Mouse (Mus musculus) adrenal gland, postnatal 10 days (tissue): ENCODE measurements around the gene Cd300a. TPM values are rescaled to one million over a fixed set of nuclear protein-coding genes. Genes with fewer than 3 reads are reported as not detected.
A peak's percentile ranks its signal among the peaks of the same experiment; 100 is the strongest.

Experiments used
- DNase-seq: peaks from one replicate; pipeline ENCODE4 v3.0.0; 2021; ENCODE audit warnings: mixed read lengths
- total RNA-seq, 2 experiments: library from RNA; stranded (reverse); gene quantifications; 2 replicates each; pipeline ENCODE4 v1.2.3; 2021

The Cd300a gene
- total RNA-seq, 2 experiments from 2014 or later = 1.3 to 1.5 TPM

DNA sequence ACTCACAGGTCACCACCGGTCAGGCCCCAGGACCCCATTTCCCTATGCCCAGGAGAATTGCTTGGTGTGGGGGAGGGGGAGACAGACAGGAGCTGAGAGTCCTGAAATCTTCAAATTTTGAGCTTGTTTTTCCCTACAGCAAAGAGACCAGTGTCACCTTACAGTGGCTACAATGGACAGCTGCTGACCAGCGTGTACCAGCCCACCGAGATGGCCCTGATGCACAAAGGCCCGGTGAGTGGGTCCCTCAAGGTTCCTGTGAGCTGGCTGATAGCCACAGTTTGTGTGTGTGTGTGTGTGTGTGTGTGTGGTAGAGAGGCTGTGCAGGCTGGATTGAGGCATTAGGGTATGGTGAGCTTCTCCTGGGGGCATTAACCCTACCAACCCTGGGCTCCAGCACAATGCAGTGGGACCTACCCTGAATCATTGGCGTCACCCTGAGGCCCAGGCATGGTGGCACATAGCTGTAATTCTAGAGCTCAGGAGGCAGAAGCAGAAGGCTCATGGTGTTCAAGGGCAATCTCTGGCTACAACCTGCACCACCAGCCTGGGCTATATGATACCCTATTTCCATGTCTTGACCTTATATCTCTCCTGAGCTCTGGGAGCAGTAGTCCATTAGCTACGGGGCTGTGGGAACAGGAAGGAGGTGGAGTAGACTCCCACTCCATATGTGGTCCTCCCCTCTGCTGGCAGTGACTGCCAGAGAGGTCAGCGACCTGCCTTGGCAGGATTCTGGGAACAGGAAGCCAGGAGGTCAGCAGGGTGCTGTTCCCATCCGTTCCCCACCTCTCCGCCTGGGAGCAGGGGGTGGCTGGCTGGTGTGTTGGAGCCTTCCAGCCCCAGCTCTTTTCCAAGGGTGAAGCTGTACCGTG lies 23.1 kb upstream of the Cd300a start:
- peak; percentile 69 for DNase-seq

DNA sequence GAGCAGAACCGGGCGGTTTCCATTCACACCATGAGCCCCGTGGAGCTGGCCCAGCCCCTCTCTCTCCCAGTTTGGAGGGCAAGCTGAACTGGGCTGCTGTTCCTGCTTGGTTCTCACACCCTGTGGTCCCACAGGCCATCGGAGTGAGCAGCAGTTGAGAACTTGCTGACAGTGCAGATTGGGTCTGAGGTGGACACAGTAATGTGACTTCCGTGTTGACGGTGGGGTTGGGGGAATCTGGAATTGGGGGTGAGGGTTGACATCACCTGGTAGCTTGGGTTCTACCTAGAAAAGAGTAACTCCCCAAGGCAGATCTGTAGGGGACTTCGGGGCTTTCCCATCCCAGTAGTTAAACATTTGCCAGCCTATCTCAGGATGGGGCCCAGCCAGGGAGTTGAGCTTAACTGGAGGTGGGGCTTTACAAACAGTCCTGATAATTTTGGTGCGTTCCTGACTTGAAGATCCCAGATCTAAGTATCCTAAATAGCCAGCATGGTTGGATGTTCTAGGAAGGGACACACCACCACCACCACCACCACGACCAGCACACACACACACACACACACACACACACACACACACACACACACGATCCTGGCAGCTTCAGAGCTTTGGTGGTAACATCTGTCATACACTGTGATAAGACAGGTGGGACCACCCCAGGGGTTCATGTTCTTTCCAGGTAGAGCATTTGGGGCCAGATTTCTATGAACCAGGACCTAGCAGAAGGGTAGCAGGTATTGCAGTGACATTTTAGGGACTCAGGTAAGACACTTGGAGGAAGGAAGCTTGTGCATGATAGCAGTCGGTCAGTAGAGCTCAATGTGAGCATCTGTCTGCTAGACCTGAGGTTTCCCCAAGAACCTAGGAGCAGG lies 22.2 kb upstream of the Cd300a start:
- DNase-seq = no peak

DNA sequence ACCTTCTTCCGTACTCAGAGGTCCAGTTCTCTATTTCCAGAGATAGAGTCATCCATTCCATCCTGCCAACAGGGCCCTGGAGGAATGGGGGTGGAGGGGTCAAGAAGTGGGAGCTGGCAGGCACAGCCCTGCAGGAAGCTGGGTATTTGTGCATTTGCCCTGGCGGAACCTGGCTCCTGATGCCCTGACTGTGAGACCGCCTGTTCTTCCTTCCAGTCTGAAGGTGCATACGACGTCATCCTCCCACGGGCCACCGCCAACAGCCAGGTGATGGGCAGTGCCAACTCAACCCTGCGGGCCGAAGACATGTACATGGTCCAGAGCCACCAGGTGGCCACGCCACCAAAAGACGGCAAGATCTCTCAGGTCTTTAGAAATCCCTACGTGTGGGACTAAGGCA lies 21.6 kb upstream of the Cd300a start:
- DNase-seq = no peak

DNA sequence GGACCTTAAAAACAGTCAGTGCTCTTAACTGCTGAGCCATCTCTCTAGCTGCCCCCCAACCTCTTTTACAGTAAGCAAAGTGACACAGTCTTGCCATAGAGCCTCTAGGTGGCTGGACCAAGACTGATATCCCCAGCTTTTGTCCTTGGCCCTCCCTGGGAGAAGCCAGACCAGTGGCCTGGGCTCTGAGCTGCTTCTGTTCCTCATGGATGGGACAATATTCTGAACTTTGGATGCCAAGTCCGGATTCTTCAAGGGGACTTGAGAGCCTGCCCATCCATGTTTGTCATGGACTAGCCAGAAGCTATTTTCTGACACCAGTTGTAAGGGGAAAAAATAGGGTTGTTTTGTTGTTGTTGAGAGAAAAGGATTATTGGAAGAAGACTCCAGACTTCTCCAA lies 20.1 kb upstream of the Cd300a start:
- DNase-seq = no peak

DNA sequence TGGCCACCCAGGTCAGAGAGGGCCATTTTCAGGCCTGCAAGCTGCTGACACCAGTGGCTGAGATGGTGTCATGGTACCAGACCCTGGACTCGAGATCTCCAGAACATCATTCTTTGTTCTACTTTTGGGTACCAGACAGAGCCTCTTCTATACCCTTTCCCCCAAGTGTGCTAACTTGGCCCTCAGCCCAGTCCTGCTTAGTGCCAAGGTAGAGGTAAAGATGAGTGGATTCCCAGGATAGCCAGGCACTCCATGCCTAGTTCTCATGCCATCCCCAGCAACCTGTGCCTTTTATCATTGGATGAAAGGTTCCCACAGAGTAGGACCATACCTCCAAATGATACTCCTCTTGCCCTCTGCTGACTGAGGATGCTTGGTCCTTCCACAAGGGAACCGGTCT lies 18.3 kb upstream of the Cd300a start:
- no peak for DNase-seq

DNA sequence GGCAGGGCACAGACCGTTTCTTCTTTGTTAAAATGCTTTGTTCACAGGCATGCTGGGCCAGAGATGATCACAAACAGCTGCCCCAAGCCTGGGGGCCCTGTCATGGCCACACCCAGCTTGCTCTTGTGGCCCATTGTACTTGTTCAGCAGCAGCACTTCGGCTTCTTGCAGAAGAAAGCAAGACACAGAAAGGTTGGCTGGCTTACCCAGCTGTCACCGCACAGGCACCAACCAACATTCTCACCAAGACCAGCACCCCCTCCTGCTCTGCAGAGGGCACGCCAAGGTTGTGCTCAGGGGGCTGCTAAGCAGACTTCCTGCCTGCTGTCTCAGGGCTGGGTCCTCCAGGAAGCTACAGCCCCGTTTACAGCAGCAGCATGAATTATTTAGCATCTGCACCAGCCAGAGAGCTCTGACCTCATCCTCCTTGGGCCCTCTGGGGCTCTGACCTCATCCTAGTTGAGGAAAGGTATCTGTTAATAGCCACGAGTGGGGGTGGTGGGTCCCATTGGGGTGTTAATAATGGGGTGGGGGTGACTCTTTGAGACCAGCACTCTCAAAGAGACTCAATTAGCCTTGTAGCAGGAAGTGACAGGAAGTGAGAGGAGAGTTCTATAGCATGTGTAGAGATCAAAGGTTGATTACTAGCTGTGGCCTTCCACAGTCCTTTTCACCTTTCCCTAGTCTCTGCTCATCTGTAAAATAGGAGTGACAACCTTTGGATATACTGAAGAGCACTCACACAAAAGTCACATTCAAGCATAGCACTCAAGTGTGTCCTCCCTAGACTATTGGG lies 16.6 kb upstream of the Cd300a start:
- no peak for DNase-seq

DNA sequence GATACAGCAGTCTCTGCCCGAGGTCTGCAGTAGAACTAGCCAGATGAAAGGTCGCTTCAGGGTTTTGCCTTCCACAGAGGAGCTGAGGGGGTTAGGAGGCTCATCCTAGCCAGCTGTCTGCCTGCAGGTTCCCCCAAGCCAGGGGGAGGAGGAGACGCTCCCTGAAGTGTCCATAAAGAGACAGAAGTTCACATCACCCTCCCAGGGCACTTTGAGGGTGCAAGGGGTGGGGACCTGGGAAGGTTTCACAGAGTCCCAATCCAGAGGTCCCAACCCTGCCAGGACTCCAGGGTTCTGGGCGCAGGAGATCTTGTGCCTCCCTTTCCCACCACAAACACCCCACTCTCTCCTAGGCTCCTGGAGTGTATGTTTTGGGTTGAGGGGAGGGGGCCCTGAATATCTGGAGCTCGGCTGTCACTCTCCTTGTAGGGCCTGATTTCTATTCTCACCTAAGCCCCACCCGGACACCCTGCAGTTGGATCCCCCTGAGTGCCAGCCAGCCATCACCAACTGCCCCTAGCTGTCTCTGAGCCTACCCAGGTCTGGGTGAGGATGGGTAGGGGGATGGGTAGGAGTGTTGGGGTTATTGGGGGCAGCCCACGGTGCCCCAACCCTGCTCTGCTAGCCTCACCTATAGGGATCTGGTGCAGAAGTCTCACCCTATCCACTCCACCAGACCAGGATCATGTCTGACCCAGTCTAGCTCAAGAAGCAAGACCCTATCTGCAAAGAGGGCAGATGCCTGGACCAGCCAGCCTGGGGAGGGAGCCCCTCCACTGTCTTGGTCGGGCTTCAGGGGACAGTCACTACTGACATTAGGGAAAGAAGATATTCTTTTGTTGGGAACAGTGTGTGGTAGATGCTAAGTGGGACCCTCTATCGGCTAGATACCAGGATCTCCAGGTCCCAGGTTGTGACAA lies 15.4 kb upstream of the Cd300a start:
- DNase-seq = no peak

DNA sequence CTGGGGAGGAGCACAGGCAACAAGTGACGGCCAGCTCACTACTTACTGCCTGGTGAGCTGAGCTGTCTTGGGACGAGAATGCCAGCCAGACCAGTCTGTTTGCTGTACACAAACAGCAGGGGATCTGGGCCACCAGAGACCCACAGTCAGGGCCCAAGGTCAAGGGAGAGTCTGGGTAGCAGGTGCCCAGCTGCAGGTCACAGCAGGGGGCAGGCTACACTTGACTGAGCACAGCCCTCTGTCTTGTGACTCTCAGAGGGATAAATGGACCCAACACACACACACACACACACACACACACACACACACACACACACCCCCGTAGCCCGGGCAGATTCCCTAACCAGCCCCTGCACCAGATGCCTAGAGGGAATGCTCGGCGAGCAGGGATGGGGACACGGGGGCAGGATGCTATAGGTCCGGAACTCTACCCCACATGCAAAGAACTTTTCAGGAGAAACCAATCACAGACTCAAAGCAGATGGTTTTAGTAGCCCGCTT lies 14.5 kb upstream of the Cd300a start:
- peak; percentile 15 for DNase-seq

DNA sequence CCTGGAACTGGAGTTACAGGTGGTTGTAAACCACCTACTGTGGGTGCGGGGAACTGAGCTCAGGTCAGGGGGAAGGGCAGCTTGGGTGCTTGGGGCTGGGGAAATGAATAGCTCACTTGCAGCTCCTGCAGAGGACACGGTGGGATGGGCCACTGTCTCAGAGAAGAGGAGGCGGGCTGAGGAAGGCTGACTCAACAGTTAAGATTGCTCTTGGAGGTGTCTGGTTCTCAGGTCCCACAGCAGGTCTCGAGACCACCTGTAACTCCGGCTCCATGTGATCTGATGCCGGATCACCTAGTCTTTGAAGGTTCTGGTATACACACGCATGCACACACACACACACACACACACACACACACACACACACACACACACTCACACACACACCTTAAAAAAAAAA lies 13.7 kb upstream of the Cd300a start:
- DNase-seq = no peak

DNA sequence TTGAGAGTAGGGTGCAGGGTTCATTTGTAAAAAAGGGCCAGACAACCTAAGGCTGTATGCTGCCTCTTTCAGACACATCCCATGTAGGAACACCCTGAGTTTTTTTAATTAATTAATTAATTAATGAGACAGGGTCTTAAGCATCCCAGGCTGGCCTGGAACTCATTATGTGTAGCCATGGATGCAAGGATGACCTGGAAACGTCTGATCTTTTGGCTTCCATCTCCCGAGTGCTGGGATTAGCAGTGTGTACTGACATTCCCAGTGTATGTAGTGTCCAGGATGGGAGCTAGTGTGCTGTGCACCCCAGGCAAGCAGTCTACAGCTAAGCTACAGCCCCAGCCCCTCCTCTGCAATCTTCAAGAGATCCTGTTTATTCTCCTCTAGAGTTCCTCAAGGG lies 13.2 kb upstream of the Cd300a start:
- no peak for DNase-seq

DNA sequence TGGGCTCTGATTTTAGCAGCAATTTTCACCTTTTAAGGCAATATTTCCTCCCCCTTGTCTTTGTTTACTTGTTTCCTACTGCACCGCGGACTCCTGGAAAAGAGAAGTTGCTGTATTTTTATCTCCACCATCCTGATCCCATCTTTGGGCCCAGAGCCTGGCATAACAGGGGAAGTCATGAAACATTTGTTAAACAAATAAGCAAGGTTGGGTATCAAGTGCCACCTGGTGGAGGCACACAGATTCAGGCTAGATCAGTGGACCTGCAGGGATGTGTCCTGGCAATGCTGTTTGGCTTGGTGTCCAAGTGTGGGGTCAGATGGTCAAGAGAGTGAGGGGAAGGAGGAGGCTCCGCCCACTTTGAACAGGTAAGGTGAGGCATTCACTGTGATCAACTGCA lies 12.7 kb upstream of the Cd300a start:
- DNase-seq = peak; percentile 74

DNA sequence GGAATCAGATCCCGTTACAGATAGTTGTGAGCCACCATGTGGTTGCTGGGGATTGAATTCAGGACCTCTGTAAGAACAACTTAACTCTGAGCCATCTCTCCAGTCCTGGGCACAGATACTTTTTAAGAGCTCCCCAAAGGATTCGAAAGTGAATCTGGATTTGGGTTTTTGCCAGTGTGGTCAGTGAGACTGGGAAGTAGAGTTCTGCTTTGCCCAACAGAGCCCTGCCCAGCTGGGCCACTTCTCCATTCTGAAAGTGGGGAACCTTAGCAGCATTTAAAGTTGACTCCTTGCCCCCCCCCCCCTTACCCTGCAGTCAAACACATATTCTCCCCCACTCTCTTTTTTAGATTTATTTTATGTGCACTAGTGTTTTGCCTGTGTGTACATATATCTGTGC lies 10.2 kb upstream of the Cd300a start:
- DNase-seq = no peak

DNA sequence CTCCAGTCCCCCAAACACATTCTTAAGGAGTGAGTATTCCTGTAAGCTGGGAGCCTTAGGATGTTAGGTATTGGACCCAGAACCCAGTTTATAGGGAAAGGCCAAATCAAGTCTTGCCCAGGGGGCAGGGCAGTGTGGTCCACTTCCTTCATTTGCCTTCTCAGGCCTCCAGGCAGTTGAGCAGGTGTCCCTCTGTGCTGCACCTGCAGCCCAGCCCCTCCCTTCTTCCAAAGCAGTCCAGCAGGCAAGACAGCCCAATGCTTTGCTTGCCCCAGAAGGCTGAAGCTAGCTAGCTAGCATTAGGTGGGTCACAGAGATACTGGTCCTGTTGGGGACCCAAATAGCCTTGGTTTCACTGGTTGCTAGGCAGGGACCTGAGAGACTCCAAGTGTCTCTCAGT lies 9.7 kb upstream of the Cd300a start:
- DNase-seq = no peak

DNA sequence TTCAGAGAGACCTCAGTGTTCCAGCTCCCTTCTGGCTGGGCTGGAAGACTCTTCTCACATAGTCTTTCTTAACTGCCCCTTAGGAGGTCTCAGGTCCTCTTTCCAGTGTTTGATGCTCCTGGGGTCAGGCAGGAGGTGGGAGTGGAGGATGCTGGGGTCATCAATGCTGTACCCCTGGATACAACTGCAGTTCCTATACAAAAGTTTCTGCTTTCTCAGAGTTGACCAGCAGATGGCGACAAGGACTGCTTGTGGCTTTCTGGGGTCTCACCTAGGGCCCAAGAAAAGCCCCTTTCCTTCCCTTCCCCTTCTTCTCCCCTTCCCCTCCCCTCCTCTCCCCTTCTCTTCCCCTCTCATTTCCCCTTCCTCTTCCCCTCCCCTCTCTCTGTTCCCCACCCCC lies 9.3 kb upstream of the Cd300a start:
- peak; percentile 53 for DNase-seq

DNA sequence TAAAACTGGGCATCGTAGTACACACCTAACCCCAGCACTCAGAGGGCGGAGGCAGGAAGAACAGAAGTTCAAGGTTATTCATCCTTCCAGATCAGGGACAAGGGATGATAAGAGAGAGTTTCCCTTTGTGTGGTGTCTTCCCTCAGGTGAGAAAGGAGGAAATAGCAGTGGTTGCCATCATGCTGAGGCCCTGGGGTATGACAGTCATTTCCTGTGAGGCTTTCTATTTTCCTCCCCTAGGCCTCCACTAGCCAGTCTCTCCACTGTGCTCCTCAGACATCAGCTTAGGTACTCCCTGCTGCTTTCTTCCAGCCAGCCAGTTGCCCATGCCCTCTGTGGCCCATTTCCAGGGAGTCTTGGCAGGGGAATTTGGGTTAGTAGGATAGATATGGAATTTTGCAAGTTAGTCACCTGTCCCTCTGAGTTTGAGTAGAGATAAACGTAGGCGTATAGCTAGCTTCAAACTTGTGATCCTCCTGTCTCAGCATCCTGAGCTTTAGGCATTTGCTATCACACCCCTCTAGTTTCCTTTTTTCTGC lies 6.5 kb upstream of the Cd300a start:
- DNase-seq = peak; percentile 62

DNA sequence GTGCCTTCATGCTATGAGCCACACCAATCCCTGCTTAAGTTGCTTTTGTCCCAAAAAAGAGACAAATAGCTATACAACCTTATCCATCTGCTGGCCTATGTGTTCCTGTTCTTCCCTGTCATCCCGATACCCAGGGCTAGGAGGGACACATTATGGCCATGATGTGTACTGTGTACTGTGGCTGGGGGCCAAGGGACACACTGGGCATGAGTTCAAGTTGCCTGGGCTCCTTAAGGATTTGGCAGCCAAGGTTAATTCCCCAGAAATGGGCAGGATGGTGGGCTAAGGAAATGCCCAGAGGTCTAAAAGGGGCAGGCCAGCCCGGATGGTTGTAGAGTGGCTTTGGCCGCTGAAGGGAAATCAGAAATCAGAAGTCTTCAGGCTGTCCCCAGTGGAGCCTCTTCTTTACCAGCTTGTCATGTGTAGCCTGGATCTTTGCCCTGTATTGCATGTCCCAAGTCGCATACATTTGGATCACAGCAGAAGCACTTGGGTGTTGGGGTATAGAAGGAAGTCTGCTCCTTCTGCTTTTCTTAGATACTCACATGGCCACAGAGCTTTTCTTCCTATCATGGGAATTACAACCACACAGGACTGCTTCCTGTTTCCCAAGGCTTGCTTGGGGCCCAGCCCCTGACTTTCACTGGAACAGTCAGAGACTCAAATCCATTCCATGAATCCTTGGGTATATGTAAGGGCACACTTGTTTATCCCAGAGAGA lies 5.3 kb upstream of the Cd300a start:
- peak; percentile 71 for DNase-seq

DNA sequence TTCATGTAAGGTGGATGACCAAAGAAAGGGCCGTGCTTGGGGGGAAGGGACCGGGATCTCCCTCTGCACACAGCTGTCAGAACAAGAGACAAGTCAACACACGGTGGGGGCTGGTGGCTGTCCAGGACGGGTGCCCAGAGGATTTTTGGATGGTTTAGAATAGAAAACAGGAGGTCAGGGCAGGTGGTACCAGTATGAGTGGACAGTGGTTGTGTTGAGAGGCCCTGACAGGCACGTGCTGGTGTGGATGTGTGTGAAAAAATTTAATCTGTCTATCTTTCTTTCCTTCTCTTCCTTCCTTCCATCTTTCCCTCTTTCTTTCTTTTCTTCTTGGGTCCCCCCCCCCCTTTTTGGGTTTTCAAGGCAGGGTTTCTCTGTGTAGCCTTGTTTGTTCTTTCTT lies 701 bp downstream of the Cd300a start:
- no peak for DNase-seq

DNA sequence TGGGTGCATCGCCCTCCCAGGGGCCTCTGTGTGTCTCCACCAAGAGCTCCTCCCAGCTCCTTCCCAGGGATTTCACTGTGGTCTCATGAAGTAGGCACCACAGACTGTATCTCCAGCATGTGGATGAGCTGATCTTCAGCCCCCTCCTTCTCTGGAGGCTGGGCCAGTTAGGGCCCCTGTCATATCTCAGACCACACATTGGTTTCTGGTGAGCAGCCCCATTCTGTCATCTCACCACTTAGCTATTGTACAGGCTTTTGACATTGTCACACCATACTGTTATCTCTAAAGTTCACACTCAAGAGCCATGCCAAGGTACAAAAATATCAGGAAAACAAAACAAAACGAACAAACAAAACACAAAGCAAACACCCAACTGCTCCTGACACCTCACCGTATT lies 6.2 kb downstream of the Cd300a start:
- DNase-seq = no peak

DNA sequence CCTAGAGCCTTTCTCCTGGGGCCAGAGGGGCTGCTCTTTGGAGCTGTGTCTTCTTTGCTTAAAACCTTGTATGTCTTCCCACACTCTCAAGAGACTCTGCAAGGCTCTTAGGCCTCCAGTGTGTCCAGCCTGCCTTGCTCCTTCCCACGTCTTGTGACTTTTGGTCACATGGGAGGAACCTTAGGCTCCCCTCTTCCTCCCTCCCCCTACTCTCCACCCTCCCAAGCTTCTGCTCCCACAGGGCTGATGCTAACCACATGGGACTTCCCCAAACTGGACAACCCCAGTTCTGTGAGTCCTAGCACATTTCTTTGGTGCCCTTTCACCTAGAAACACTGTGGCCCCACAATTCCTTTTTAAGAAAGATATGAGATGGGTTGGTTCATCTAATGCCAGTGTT lies 8.2 kb downstream of the Cd300a start:
- DNase-seq = peak; percentile 24

DNA sequence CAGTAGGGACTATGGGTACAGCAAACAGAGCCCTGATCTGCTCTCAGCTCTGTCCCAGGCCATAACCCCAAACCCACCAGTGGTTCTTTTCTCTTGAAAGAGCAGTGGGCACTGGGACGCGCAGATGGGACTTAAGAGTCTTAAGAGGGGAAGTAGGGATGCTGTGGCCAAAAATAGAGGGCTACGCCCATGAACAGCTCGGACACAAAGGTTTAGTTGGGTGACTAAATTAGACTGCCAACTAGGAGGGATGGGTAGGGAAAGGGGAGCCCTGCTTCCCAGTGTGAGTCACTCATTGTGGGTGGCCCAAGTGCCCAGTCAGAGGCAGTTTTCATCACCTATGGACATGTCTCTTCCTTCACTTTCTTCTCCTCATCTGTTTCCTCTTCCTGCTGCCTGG lies 13.4 kb downstream of the Cd300a start:
- DNase-seq = no peak
